Mouse (Mus musculus) kidney, postnatal 25 days (tissue): ENCODE results near the gene Gm29609.
A peak's percentile ranks its signal among the peaks of the same experiment; 100 is the strongest.
"Not testable (repeated sequence)": the region's sequence is repeated elsewhere in the genome, so short reads cannot be mapped to it uniquely, and the experiment has no call there.

Experiments
- DNase-seq, 2 experiments: peaks; one replicate each; pipeline ENCODE4 v3.0.0; 2021; ENCODE audit warnings: mixed read lengths in 2 of 2

Gene Gm29609

DNA sequence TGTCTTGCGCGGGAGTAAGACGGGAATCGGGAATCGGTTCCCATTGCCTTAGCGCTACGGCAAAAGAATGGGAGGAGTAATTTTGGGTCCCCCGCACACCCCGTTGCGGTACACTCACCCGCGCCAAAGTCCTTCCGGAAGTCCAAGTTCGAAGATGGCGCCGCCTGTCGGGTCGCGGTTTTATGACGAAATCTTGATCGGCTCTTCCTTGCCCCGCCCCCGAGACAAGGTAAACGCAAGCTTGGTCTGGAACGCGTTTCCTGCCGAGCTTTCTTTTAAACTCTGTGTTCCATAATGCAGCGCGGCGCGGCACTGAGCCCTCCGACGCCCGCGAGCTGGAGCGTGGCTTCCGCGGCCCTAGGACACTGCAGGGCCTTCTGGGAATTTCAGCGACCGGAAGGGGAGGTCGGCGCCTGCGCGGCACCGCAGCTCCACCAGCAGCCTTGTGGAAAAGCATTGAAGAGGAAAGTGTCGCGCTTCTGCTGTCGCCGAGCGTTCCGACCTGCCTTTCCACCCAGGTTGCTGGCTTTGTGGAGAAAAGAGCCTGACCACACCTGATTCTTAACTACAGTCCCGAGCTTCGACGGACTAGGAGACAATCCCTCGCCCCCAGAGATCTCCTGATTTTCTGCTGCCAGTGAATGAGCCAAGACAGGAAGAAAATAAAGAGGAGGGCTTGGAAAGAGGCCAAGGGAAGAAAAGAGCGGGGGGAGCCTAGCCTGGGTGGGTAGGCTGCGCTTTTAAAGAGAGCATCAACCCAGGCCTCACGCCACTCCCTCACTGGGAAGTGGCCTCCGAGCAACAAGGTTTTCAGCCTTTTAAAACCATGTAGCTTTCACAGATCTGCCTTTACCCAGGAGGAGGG, at the start of gene Gm29609, which contains the start of gene Gtf3c2:
Gene Gm29609 (minus strand): TSS at position 146 of the 865 bp plus-strand sequence.
Gene Gtf3c2 (minus strand): TSS at position 379 of the 865 bp plus-strand sequence.
- DNase-seq = peak; percentile 96 to 97

DNA sequence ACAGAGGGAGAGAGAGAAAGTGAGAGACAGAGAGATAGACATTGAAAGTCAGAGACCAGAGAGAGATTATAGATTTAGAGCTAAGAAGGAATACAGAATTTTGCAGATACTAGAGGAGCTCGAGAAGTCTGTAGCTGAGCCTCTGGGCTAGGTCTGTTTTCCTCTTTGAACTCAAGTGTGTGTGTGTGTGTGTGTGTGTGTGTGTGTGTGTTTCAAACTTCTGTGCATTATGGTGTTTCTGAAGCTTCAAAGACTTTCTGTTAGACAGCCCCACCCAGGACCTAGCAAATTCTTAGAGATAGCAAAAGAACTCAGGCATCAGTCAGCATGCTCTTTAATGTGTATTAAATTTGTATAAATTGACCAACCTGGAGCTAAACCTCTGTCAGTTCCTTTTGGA, 46.9 kb upstream of the Gm29609 start:
- DNase-seq = no peak

GRCm38 (mm10) chr5:31222696-31223095, 43.0 kb upstream of the Gm29609 start:
- peak in 1 of 2 experiments; percentile 38 for DNase-seq

DNA sequence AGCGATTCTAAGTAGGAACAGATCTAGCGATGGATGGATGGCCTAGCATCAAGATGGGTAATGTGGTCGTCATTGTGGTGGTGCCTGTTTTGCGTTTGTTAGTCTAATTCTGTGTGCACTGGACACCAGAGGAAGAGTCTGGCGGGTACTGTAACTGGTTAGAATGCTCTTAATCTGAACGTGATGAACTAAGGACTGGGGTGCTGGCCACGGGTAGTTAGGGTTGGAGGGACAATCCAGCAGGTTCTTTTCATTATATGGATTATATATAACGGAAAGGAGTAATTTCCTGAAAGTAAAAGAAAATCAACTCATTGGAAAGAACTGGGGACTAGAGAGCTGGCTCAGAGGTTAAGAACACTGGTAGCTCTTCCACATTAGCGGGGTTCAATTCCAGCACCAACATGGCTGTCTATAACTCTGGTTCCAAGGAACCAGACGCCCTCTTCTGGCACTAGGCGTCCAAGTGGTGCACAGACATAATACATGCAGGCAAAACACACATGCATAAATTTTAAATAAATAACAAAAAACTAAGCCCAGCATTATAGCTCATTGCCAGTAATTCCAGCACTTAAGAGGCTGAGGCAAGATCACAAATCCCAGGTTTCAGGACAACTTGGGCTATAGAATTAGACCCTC, 41.7 kb upstream of the Gm29609 start:
- peak; percentile 50 to 63 for DNase-seq

DNA sequence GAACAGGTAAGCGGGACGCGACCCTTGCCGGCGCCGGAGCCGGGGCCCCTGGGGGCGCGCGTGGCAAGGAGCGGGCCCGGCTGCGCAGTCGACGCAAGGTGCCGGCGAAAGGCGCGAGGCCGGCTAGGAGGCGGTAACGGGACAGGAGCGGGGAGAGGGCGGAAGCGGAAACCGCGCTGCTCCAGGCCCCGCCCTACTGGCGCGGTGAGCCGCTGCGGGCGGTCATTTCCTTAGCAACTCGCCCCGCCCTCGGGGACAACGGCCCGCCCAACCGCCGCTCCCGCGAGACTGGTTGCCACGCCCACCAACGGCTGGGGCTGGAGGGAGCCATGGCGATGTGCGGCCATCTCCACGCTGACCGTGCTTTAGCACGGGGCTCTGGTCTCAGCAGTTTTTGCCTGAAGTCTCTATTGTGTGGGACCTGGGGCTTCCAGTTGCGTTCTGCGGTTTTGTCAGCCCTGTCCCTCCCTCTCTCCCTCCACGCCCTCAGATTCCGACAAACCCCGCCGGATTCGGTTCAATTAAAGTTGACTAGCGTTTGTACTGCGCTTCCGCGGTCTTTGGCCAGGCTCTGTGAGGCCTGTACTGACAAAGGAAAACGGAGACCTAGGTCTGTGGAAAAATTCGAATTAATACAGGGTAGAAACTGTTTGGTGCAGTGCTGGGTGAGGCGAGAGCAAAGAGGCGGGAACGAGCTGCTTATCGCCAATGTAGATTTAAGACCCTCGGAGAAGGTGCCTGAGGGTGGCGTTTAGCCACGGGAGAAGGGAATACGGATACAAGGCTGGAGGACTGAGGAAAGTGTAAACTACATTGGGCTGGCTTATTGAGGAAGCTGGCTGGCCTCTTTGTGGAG, 41.0 kb upstream of the Gm29609 start, which contains the start of gene Ppm1g:
Gene Ppm1g (minus strand): TSS at position 240 of the 856 bp plus-strand sequence.
- DNase-seq = peak; percentile 98

DNA sequence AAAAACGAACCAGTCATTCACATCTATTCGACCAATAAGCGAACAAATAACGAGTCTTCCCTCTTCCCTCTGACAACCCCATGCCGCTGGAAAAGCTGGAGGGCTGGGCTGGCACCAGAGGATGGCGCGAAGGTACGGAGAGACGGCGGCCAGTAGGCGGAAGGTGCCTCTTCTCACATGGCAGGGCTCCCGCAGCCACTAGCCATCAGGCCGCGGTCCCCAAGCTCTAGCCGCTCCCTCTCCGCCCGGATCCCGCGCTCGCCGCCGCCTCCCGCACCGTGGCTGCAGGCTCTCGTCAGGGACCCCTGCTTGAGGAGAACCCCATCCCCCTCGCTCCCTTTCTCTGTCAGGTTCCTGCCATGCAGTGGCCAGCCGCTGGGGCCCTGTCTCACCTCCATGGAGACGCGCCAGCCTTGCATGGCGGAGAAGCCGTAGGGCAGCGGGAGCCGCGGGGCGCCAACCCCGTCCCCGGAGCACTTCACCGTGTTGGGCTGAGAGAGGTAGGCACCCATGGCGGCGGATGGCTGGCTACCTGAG, 40.3 kb upstream of the Gm29609 start:
- DNase-seq = peak; percentile 43 to 68

DNA sequence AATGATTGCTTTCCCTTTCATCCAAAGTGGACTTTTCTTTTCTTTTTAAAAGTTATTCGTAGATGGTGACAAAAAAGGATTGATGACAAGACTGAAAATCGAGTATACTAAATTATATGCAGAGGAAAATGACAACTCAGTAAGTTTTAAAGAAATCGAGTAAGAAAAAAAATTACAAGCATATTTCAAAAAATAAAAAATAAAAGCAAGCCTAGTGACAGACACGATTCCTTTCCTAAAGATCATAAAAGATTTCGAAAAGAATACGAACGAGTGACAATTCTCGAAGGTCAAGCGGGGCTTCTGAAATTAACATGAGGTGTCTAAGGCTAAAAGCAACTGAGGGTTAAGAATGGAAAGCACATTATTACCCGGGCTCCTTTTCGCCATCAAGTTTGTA, 39.8 kb upstream of the Gm29609 start:
- no peak for DNase-seq

- DNase-seq = peak in 1 of 2 experiments; percentile 49
These were observed 39.4 kb upstream of the Gm29609 start for GRCm38 (mm10) chr5:31219070-31219469.

- no peak for DNase-seq
These were observed 38.6 kb upstream of the Gm29609 start for GRCm38 (mm10) chr5:31218294-31218693.

DNA sequence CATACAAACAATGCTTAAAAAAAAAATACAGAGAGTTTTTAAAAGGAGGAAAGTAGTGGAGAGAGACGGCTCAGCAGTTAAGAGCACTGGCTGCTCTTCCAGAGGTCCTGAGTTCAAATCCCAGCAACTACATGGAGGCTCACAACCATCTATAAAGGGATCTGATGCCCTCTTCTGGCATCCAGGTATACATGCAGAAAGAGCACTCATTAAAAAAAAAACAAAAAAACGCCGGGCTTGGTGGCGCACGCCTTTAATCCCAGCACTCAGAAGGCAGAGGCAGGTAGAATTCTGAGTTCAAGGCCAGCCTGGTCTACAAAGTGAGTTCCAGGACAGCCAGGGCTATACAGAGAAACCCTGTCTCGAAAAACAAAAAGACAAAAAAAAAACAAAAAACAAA, 36.8 kb upstream of the Gm29609 start:
- not testable (repeated sequence) for DNase-seq

DNA sequence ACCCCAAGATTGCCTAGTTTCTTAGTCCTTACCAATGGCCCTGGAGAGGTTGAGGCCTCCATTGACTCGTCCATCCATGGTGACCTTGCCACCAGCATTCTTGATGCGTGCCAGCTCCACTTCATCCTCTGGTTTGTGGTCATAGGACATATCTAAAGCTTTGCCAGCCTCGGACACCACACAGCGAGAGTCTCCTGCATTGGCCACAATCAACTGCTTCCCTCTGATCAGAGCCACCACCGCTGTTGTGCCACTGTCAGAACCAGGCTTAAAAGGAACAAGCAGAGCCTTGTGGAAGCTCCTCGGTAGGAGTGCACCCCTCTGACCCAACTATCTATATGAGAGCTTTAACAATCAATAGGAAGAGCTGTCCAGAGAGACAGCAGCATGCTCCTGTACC, 24.7 kb upstream of the Gm29609 start:
- DNase-seq = no peak

GRCm38 (mm10) chr5:31203866-31204265, 24.2 kb upstream of the Gm29609 start:
- no peak for DNase-seq

DNA sequence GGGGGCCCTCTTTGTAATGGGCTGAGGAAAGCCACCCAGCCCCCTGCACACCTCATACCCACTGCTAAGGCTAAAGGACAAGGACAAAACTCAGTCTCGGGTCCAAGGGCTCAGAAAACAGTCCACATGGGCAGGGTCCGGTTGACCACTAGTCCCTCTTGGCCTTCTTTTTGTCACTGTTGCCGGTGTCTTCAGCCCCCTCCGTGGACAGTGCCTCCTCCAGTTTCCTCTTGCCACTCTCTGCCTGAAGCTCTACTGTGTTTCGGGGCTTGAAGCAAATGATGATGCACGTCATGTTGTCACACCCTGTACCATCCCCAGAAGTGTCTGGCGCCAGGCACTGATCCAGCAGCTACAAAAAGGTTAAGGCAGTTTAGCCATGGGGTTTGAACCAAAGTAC, 23.2 kb upstream of the Gm29609 start:
- DNase-seq = no peak

GRCm38 (mm10) chr5:31201742-31202590, 22.3 kb upstream of the Gm29609 start, which contains the start of gene Zfp513:
Zfp513 (minus strand) TSS chr5:31202303.
- DNase-seq = peak; percentile 97 to 99

DNA sequence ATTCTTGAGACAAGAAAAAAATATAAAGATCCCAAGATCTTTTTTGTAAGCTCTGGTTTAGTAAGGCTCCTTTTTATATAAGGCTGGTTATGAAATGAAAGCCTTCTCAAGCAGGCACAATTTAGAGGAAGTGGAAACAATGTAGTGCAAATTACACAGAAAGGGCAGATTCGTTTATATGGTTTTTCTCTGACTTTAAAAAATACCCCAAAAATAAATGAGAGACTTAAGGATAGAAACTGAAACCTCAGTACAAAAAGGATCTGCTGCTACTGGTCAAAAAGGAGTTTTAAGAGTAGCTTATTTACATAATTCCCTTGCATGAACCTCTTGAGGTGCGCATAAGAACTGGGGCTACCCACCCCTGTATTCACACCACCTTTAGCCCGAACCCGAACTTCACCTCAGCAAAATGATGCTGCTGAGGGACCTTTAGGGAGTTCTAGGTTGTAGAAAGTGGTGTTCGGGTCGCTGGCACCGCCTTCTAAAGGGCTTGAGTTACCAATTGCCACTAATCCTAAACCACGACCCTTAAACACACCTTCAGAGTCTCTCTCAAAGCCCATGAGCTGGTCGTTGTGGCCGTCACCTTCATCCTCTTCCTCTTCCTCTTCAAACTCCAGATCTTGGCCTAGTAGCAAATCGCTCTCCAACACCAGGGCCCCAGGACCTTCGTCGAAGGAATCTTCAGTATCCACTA, 21.5 kb upstream of the Gm29609 start:
- DNase-seq = no peak

DNA sequence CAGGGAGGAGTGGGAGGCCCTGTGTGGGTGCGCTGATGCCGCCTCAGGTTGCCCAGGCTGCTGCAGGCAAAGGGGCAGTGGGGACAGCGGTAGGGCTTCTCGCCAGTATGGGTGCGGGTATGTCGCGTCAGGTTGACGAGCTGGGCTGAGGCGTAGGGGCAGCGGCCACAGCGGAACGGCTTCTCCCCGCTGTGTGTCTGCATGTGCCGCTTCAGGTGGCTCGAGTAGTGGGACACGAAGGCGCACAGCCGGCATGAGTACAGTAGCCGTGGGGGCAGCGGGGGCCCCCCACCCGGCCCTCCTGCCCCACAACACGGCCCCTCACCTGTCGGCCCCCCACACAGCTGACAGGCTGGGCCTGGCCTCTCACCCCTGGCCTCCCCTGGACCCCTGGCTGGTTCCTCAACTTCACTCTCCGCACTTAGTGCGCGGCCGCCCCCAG, 20.6 kb upstream of the Gm29609 start:
- peak in 1 of 2 experiments; percentile 60 for DNase-seq

GRCm38 (mm10) chr5:31199893-31200292, 20.2 kb upstream of the Gm29609 start:
- DNase-seq = peak; percentile 27 to 60

- no peak for DNase-seq
These were observed 19.7 kb upstream of the Gm29609 start for GRCm38 (mm10) chr5:31199321-31199892.

- DNase-seq = no peak
These were observed 19.1 kb upstream of the Gm29609 start for GRCm38 (mm10) chr5:31198616-31199320.

GRCm38 (mm10) chr5:31198170-31198569, 18.5 kb upstream of the Gm29609 start:
- DNase-seq = no peak
